Comparison of ENCODE assay signal across 9 mouse cellular contexts in genomic region chr3:88152056-88152455, GRCm38 (mm10). TPM values are rescaled to one million over a fixed set of nuclear protein-coding genes. Genes with fewer than 3 reads are reported as not detected.
DNase-seq lines count a peak whose midpoint lies in the region; ATAC-seq lines count a peak whose summit lies in the region.
"Had no signal": no experiment of that assay in that cellular context is flagged by ENCODE, and none has a peak within 500 bp of the region (broad histone marks: within the 10 kb centered on the region; RNA-seq: fewer than 3 reads in every experiment).

No protein-coding gene starts in this region.

- 0 out of 2 replicates have a peak, but pooled peaks cover 8% of the 10 kb centered on the region for H3K36me3 ChIP-seq in forebrain, embryonic 15.5 days
- H3K36me3 ChIP-seq in neural tube, embryonic 12.5 days, result peaks cover 13% of the 10 kb centered on the region

- peak; percentile 85 for DNase-seq in layer of hippocampus, adult 11-12 months (ENCODE audit: low spot score)
- DNase-seq in layer of hippocampus, adult 9-10 months (ENCODE audit: low spot score), result no peak
- DNase-seq in layer of hippocampus, postnatal 36 days, result peak; percentile 83 to 84
- DNase-seq in testis, postnatal 10 days (ENCODE audit: low spot score), result no peak
- no peak for DNase-seq in liver
- DNase-seq in urinary bladder, postnatal 4 days (ENCODE audit: low spot score in 2 of 2), result no peak

- no peaks in the 10 kb centered on the region for H3K27me3 ChIP-seq in forebrain, embryonic 15.5 days
- no peaks in the 10 kb centered on the region for H3K27me3 ChIP-seq in neural tube, embryonic 12.5 days (replicated peaks)

- peak overlapping the region; percentile 93 for H3K27ac ChIP-seq in forebrain, embryonic 15.5 days (replicated peaks)
- H3K27ac ChIP-seq in neural tube, embryonic 12.5 days, result no peak overlapping the region

- peak overlapping the region; percentile 34 for H3K4me2 ChIP-seq in forebrain, embryonic 15.5 days (replicated peaks)
- peak overlapping the region; percentile 43 for H3K4me2 ChIP-seq in neural tube, embryonic 12.5 days (replicated peaks)

- H3K4me1 ChIP-seq in forebrain, embryonic 15.5 days, result peaks cover 71% of the 10 kb centered on the region
- H3K4me1 ChIP-seq in neural tube, embryonic 12.5 days, result peaks cover 60% of the 10 kb centered on the region

- H3K9me3 ChIP-seq in forebrain, embryonic 15.5 days, result no peaks in the 10 kb centered on the region
- H3K9me3 ChIP-seq in neural tube, embryonic 12.5 days, result no peaks in the 10 kb centered on the region
- H3K9me3 ChIP-seq: G1E had no signal

- peak; percentile 89 for ATAC-seq in forebrain, embryonic 15.5 days (replicated peaks)
- ATAC-seq in neural tube, embryonic 12.5 days (ENCODE audit: low FRiP score, low read depth), result peak; percentile 81

- H3K9ac ChIP-seq in forebrain, embryonic 15.5 days (replicated peaks), result peak overlapping the region; percentile 25; the same call in 1 of the 2 replicates
- H3K9ac ChIP-seq in neural tube, embryonic 12.5 days, result no peak overlapping the region

- no peak overlapping the region for H3K4me3 ChIP-seq in forebrain, embryonic 15.5 days
- no peak overlapping the region for H3K4me3 ChIP-seq in neural tube, embryonic 12.5 days

- WGBS in forebrain, embryonic 15.5 days, result 24% methylated on average over 3 of the region's 3 CpGs
- 53% methylated on average over 3 of the region's 3 CpGs for WGBS in neural tube, embryonic 12.5 days

RNA-seq across cellular contexts. Expression of gene Mef2d, which starts 9.9 kb away (rescaled TPM):
- 20.1 and 21.3 TPM in 2 replicates for polyA plus RNA-seq in forebrain, embryonic 15.5 days (2015; fragmentation: Nextera tagmentation; extraction: Ambion mirVana)
- 100 to 1,000 TPM; 191 to 207 TPM for total RNA-seq in layer of hippocampus, postnatal 36 days (2021)
- polyA plus RNA-seq in neural tube, embryonic 12.5 days (2016; fragmentation: Nextera tagmentation; extraction: Ambion mirVana), result 17.6 and 19.8 TPM in 2 replicates

Comparison
In these comparisons a context has a peak if more than half of its experiments do, and no peak if none do; other contexts are left out.
1. DNase-seq: peak in layer of hippocampus, adult 11-12 months (single experiment) and layer of hippocampus, postnatal 36 days (2 of 2); none in layer of hippocampus, adult 9-10 months (single experiment), testis, postnatal 10 days (single experiment), liver (single experiment) and urinary bladder, postnatal 4 days (0 of 2).